Mouse (Mus musculus) telencephalon, adult 2 months (tissue): ENCODE measurements around the gene Olfr61.
"Not testable (repeated sequence)": the region's sequence is repeated elsewhere in the genome, so short reads cannot be mapped to it uniquely, and the experiment has no call there.

Experiments
- DNase-seq: peaks from one replicate; pipeline ENCODE4 v3.0.0-alpha.2; 2011; ENCODE audit warnings: low read depth, low spot score

Gene Olfr61

DNA sequence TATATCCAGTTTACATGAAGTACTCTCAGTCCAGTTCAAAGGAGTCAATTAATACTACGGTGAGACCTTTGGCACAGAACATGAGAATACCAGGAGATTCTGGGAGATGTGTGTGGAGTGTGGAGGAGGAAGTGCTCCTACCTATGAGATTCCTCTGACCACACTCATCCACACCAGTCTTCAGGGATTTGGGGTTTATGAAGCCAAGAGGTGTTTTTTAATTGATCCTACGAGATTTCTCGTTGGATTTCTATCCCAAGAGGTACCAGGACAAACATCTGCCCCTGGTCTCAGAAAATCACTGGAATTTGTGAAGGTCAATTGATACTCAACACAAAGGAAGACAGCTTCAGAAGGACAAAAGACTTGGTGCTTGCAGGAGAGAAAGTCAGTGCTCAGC lies at the start of gene Olfr61:
TSS of gene Olfr61 (plus strand) at position 301 of the 400 bp plus-strand sequence.
- not testable (repeated sequence) for DNase-seq

GRCm38 (mm10) chr7:140600969-140601368 lies 27.8 kb upstream of the Olfr61 start, which contains the start of gene Olfr46:
TSS of gene Olfr46 (plus strand) at chr7:140601269.
- not testable (repeated sequence) for DNase-seq

DNA sequence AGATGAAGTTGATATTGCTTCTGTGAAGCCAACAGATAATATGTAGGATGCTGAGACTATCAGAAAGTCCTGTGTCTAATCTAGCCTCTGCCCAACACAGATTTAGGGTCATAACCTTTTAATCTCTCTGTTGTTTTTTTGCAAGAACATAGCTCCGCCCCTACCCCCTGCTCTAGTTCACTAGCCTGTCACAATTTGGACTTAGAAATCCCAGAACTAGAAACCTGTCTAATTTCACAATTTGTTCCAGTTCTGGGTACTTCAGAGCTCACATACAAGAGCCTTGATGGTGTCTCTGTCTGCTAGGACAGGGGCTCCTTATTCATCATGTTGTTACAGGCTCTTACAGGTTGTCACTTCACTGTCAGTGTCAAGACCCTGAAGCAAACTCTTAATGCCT lies 1.8 kb downstream of the Olfr61 start:
- no peak for DNase-seq

DNA sequence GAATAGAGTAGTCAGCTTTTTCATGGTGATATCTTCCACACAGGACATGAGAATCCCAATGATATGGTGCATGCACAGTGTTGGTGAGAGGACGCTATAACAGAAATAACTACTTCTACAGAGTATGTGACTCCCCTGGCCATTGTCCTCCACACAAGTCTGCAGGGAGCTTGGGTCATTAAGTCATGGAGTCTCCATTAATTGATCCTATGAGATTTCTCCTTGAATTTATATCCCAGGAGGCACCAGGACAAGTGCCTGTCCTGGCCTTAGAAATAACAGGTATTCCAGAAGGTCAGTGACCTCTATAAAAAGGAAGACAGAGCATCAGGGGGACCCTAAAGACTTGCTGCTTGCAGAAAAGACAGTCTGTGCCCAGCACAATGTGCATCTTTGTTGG lies 17.4 kb downstream of the Olfr61 start, which contains the start of gene Olfr53:
TSS of gene Olfr53 (plus strand) at position 301 of the 400 bp plus-strand sequence.
- DNase-seq, result no peak

GRCm38 (mm10) chr7:140659630-140660029 lies 30.9 kb downstream of the Olfr61 start, which contains the start of gene Olfr539:
TSS of gene Olfr539 (plus strand) at chr7:140659930.
- DNase-seq, result no peak

DNA sequence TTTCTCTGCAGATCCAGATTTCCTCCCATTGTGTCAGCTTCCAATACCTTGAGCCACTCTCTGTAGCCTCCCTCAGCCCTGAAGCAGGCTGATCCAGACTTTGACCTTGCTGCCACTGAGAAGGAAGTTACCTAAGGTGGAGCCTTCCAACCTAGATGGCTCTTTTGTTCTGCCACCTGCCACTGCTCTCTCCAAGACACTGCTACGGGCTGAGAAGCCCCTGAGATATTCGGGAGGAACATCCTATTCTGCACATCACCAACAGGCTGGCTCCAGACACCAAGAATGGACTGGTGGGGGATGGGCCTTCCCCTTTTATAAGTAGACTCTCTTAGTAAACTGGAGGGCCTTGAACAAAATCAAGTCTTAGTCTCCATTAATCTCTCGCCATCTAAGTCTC lies 41.9 kb downstream of the Olfr61 start:
- not testable (repeated sequence) for DNase-seq

- DNase-seq, result no peak
These were observed 47.1 kb downstream of the Olfr61 start for GRCm38 (mm10) chr7:140675863-140676262.

DNA sequence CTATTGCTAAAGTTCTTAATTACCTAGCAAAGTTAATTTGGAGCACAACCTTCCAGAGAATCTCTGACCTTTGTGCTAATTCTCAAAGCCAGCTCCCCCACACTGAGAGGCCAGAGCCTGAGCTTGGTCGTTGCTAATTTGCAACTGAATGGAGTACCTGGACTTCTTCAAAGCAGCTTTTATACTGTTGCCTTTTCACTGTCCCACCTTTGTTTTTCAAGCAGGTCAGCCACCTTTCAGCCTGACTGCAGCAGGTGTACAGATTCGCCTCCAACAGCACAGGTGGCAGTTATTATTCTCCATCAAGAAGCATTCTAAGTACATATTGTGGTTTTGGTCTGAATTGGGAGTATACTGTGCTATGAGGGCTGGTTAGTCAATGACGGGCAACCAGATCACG lies 50.8 kb downstream of the Olfr61 start:
- DNase-seq, result not testable (repeated sequence)

DNA sequence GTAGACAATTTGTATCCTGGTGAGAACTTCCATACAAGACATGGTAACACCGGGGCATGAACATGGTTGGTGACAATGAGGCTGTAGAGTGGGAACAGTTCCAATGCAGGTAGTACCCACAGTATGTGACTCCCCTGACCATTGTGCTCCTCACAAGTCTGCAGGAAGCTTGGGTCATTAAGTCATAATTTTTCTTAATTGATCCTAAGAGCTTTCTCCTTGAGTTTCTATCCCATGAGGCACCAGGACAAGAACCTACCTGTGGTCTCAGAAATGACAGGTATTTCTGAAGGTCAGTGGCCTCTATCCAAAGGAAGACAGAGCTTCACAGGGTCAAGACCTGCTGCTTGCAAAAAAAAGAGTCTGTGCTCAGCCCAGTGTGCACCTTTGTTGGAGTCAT lies 52.9 kb downstream of the Olfr61 start, which contains the start of gene Olfr45:
TSS of gene Olfr45 (plus strand) at position 301 of the 400 bp plus-strand sequence.
- DNase-seq, result no peak
